Mouse (Mus musculus) C3H10T1/2 (cell line): Measurements from ENCODE around the gene Ppfia4. TPM values are rescaled to one million over a fixed set of nuclear protein-coding genes. Genes with fewer than 3 reads are reported as not detected.

ENCODE experiments used
- polyA plus RNA-seq, 2 experiments: library from polyadenylated mRNA; unstranded; fragments of >200 nt; fragmentation: generic; extraction: Trizol; gene quantifications; one replicate each; pipeline ENCODE4 v1.2.1; 2012; ENCODE audit warnings: missing spikeins in 2 of 2

Ppfia4 gene
- polyA plus RNA-seq: under 1 TPM; 0.05 to 0.24 TPM

GRCm38 (mm10) chr1:134332770-134333271 lies at the start of gene Ppfia4:
TSS of gene Ppfia4 (minus strand) at chr1:134332928.

DNA sequence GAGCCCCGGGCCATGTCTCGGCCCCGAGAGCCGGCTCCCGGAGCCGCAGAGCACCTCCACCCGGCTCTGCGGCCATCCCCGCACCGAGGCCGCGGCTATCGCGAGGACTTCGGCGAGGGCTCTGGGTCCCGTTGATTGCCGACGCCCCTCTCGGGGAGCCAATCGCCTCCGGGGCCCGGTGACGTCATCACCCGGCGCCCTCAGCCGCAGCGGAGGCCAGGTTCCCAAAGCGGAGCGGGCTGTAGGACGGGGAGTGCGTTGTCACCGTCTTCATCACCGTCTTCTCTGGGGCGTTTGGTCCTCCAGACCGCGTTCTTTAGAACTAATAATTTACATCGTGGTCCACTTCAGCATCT lies 29.1 kb upstream of the Ppfia4 start, which contains the start of gene Tmem183a:
TSS of gene Tmem183a (minus strand) at position 123 of the 356 bp plus-strand sequence.

GRCm38 (mm10) chr1:134289598-134290099 lies 43.1 kb downstream of the Ppfia4 start, which contains the start of gene Myog:
TSS of gene Myog (plus strand) at chr1:134289989.

Other genes starting within 250 kb of the Ppfia4 start
- under 1 TPM in 1 of 2 experiments, not detected in 1; 0.01 TPM for gene Chit1, start 221.7 kb downstream of the Ppfia4 start, polyA plus RNA-seq
- under 1 TPM in 1 of 2 experiments, not detected in 1; 0.17 TPM for gene Chil1, start 150.8 kb downstream of the Ppfia4 start, polyA plus RNA-seq
- not detected for gene Mybph, start 139.5 kb downstream of the Ppfia4 start, polyA plus RNA-seq
- gene Adora1, start 97.5 kb downstream of the Ppfia4 start, polyA plus RNA-seq: not detected
- under 1 TPM in 1 of 2 experiments, not detected in 1; 0.02 TPM for gene Myog, start 42.9 kb downstream of the Ppfia4 start, polyA plus RNA-seq
- gene Tmem183a, start 29.1 kb upstream of the Ppfia4 start, polyA plus RNA-seq: 10 to 100 TPM; 24.2 to 27.5 TPM
- gene 4933406M09Rik, start 53.0 kb upstream of the Ppfia4 start, polyA plus RNA-seq: not detected
- 10 to 100 TPM; 20.5 to 34.7 TPM for gene Cyb5r1, start 72.6 kb upstream of the Ppfia4 start, polyA plus RNA-seq
- 10 to 100 TPM; 29.5 to 56.9 TPM for gene Adipor1, start 82.5 kb upstream of the Ppfia4 start, polyA plus RNA-seq
- gene Klhl12, start 122.6 kb upstream of the Ppfia4 start, polyA plus RNA-seq: 1 to 10 TPM in 1 of 2 experiments, under 1 TPM in 1; 0.57 to 5.7 TPM
- 10 to 100 TPM in 1 of 2 experiments, 1 to 10 TPM in 1; 4.2 to 13.1 TPM for gene Rabif, start 161.7 kb upstream of the Ppfia4 start, polyA plus RNA-seq
- gene Mgat4e, start 216.8 kb upstream of the Ppfia4 start, polyA plus RNA-seq: not detected
- 10 to 100 TPM in 1 of 2 experiments, under 1 TPM in 1; 0.30 to 13.9 TPM for gene Kdm5b, start 227.2 kb upstream of the Ppfia4 start, polyA plus RNA-seq